Mouse (Mus musculus) NIH3T3 (cell line): ENCODE results near the gene Npy5r.

Source experiments
- DNase-seq: peaks from one replicate; pipeline ENCODE4 v3.0.0-alpha.2; 2012; ENCODE audit warnings: low read depth

The Npy5r gene

GRCm38 (mm10) chr8:66687511-66688329, at the start of gene Npy5r:
TSS of gene Npy5r (minus strand) at chr8:66688128.
- no peak for DNase-seq

GRCm38 (mm10) chr8:66731957-66732356, 44.0 kb upstream of the Npy5r start:
- DNase-seq = no peak

DNA sequence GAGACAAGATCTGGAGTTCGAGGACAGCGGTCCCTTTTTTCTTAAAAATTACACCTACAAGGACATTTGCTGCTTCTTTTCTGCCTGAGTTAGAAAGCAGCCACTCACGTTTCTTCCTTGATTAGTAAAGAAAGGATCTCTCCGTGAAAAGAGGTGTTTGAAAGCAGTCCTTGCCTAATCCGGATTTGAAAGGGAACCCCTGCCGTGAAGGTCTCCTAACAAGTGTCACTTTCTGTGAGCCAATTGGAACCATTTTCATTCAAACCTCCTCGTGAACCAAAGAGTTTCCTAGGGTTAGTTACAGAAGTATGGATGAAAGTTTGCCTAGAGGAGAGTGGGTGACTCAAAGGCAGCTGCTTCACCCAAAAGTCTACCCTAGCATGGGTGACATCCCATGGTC, 41.5 kb upstream of the Npy5r start:
- DNase-seq = no peak

DNA sequence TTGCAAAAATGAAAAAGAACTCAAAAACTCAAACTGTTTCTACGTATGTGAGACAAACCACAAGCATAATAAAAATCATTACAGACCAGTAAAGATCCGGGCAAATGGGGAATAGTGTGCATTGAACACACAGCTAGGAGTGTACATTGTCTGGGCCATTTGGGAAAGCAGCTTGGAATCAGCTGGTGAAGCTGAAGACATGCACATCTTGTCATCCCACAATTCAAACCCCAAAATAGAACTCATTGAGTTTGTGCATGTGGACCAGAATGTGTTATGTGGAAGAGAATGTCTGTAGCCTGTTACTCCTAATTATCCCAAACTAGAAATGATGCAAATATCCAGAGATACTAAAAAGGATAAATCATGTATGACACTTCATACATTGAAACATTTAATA, 34.9 kb upstream of the Npy5r start:
- DNase-seq = no peak

GRCm38 (mm10) chr8:66714324-66714975, 26.5 kb upstream of the Npy5r start:
- no peak for DNase-seq

DNA sequence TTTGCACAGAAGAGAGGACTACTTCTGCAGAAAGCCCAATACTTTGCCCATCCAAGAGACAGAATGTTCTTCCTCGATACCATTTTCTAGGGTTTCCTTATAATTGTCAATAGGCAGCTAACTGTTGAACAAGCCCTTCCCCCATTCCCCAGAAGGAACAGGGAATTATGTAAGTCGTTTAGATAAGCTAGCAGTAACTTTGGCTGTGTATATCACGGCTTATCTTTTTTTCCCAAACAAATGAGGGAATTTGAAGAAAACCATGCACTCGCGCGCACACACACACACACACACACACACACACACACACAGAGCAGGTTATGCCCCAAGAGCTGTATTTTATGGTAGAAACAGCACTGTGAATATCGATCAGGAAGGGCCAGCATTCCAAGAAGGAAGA, 10.9 kb upstream of the Npy5r start:
- DNase-seq = no peak

DNA sequence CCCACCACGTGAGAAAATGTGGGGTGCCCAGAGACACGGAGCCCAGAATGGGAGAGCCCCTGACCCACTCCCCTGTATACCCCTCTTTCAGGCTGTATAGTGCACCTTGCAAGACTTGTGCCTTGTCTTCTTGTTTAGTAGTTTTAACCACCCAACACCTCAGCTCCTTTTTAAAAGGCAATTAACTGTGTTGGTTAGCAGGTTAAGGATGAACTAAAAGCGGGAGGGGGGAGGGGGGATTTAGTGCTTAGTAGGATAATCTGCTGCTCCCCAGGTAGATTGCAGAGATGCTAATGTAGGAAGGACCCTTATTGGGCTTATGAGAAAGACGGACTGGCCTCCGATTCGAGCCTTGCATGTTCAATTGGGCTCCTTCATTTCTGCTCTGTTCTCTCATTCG, 10.1 kb upstream of the Npy5r start:
- DNase-seq = no peak

DNA sequence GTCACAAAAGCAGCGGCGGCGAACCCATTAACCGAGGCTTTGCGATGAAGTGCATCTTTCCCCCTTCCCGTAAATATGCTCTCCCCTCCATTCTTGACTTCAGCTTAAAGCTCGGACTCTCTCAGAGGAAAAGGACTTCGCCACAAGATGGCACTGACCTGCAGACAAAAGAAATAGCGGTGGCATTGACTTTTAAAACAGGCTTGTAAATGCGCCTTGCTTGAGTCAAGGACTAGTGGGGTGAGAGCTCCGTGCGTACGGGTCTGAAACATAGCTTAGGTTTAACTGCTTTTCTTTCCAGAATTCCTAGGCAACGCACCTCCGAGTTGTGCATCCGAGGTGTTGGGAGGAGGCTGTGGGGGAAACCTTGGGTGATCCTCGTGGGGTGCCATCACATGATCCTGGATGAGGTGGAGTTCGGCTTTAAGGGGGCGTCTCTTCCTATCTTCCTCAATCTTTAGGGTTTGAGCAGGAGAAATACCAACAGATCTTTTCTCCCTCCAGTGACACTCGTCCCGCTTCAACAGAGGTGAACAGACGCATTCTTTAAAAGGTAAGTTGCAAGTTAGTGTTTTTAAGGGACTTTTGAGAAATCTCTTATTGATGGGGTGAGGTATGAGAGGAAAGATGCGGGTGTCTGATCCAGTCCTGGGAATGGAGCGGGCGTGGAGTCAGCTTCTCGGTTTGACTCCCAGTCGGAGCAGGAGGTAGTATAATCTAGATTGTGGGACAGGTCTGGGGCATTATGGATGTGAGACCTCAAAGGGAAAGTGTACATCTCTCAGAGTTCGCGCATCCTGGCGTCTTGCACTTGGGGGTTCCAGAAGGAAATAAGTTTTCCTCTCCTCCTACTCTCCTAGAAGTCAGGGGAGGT, 9.3 kb upstream of the Npy5r start, which contains the start of gene Npy1r:
Gene Npy1r, plus strand, starts transcription at position 223 of the 874 bp plus-strand sequence.
- peak; percentile 62 for DNase-seq

GRCm38 (mm10) chr8:66690402-66690801, 2.5 kb upstream of the Npy5r start:
- DNase-seq = no peak

DNA sequence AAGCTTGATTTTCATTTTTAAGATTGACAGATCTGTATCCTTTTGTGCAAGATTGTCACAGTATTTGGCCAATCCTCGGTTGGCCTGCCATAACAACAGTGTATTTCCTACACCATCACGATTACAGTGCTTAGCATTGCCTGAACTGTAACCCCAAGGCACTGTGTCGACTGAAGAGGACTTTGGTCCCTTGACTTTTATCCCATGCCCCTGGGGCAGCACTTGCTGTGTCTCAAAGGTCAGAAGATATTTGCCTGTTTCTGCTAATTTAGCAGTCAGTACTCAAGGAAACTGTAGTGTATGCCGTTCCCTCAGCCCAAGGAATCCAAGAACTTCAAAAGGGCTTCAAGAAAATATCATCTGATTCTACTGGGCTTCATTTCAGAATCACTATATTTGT, 871 bp upstream of the Npy5r start:
- no peak for DNase-seq

DNA sequence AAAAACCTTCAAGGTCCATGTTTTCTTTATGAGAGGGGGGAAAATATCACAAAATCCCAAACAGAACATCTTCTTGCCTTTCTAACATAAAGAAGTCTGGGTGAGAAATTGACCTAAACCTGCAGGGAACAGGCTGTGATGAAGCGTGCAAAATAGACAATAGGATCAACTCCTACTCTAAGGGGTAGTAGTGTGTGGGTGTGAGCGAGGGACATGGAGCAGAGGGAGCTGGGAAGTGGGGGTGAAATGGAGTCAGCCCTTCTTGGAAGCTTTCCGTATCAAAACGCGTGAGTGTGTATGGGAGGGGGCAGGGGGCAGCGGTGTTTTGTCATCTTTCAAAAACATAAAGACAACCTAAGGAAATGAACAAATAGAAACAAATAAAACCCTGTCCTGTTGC, 467 bp upstream of the Npy5r start:
- DNase-seq = no peak

DNA sequence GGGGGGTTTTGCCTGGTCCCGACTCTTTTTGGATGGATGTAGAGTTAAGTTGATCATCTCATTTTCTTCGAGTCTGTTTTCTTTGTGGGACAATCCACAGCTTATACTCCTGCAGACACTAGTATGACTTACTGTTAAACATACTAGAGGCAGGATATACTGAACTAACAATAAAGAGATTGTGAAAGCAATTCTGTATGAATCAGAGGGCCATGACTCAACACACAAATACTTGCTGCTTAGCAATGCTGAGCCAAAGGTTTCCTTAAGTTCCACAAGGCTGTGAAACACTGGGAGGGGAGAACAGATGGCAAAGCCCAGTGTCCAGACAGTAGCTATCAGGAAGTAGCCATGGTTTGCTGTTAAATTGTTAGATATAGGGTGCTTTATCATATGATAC, 6.7 kb downstream of the Npy5r start:
- DNase-seq = peak; percentile 85

DNA sequence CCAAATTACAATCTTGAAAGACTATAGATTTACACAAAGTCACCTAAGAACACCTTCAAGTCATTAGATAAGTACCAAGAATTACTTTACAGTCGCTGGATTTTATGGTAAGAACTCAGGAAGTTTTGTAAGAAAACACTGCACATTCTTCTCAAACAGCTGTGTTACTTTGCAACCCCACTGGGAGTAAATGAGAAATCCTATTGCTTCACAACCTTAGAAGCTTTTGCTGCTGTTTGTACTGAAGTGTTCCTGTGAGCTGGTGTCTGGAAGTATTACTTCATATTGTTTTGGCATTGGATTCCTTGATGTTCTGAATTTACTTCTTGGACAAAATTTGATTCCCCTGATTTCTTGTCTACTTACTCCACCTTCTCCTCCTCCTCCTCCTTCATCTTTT, 57.2 kb downstream of the Npy5r start:
- DNase-seq = peak; percentile 5
